Mouse (Mus musculus): ENCODE measurements at regions not wholly inside any gene's neighbourhood (a gene's known extent, or its start where the extent isn't known, plus 50 kb on each side); places are given as distances from the start of the nearest gene placed in this dataset.
A peak's percentile ranks its signal among the peaks of the same experiment; 100 is the strongest.

DNA sequence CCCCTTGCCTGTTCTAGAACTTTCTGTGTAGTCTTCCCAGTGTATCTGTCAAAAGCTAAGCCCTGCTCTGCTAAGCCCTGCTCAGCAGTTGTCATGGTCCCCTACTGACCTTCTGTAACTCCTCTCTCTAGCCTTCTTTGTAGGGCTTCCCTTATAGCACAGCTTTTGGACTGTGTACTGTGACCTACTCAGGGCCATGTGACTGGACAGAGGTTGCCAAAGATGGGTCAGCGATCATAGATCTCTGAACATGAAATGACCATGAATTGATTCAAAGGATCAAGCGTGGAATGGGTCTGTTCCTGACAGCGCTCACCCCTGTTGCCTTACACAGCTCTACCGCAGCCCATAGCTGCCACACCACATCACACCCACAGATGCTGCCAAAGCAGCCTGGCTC, 294.3 kb downstream of the Sox9 start:
- Histone ChIP-seq H3K4me1 (peaks cover 9% of the 10 kb centered on the region; the same call in 1 of the 2 replicates), H3K36me3 (no peaks in the 10 kb centered on the region), H3K4me2 (no peak overlapping the region), H3K27ac (replicated peaks) (no peak overlapping the region), H3K4me3 (replicated peaks) (no peak overlapping the region), H3K9ac (replicated peaks) (no peak overlapping the region), H3K9me3 (replicated peaks) (no peaks in the 10 kb centered on the region), H3K27me3 (replicated peaks) (no peaks in the 10 kb centered on the region)
- no peak for ATAC-seq (ENCODE audit: low FRiP score)
- WGBS = 95% methylated on average over 4 of the region's 4 CpGs

DNA sequence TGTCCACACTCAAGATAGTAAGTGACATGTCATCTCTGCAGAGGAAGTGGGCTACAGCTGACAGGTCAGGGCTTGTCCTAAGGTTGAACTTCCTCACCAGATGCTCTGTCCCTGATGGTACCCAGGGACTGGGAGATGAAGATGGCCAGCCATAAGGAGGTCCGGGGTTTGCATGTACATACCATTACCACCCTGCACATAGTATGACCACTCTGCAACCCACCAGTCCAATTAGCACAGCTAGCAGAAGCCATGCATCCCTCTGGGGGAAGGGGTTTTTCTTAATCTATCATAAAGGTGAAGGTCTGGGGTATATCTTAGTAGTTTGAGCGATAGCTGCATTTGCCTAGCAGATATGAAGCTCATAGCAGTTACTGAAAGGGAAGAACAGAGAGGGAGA, 298.3 kb downstream of the Sox9 start:
- Histone ChIP-seq H3K36me3 (no peaks in the 10 kb centered on the region), H3K27ac (replicated peaks) (no peak overlapping the region), H3K9me3 (replicated peaks) (no peaks in the 10 kb centered on the region), H3K9ac (replicated peaks) (no peak overlapping the region), H3K27me3 (replicated peaks) (no peaks in the 10 kb centered on the region), H3K4me1 (peaks cover 3% of the 10 kb centered on the region; the same call in 1 of the 2 replicates), H3K4me3 (replicated peaks) (no peak overlapping the region), H3K4me2 (no peak overlapping the region)
- no peak for ATAC-seq (ENCODE audit: low FRiP score)
- WGBS = 98% methylated on average over 2 of the region's 2 CpGs

DNA sequence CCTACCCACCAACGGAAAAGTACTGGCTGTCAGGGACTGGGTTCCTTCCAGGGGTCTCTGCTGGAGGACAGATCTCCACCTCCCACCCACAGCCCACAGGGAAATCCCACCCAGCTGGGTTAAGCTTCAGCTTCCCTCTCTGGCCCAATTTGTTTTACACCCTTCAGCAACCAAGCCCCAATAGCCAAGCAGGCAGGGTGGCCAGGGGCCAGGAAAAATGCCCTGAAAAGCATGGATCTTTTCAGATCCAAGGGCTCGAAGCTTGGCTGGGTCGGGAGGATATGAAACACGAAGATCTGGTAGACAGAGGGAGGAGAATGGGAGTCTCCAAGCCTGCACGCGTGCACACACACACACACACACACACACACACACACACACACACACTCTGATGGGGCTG, 302.4 kb downstream of the Sox9 start:
- H3K4me3 ChIP-seq (replicated peaks) = no peak overlapping the region
- peaks cover 7% of the 10 kb centered on the region; the same call in 1 of the 2 replicates for H3K4me1 ChIP-seq
- no peaks in the 10 kb centered on the region for H3K36me3 ChIP-seq
- H3K27ac ChIP-seq (replicated peaks) = no peak overlapping the region
- H3K9ac ChIP-seq (replicated peaks) = no peak overlapping the region
- WGBS = 79% methylated on average over 6 of the region's 6 CpGs
- no peaks in the 10 kb centered on the region for H3K9me3 ChIP-seq (replicated peaks)
- H3K4me2 ChIP-seq = no peak overlapping the region
- ATAC-seq (ENCODE audit: low FRiP score) = no peak
- H3K27me3 ChIP-seq (replicated peaks) = no peaks in the 10 kb centered on the region

DNA sequence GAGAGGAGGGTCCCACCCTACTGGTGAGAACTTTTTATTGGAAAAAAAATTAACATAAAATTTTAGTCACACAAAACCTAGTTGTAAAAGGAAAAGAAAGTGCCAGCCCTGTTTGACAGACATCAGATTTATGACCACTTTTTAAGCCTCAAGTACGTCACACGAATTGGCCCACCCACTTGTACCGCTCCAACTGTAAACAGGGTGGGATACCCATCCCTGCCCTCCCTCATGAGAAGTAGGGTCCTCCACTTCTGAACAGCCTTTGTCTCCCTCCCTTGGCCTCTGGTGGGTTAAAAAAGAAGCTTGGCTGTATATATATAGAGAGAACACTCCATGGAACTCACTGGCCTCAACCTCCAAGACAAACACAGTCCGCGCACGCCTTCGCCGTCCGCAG, 303.5 kb downstream of the Sox9 start:
- ATAC-seq (ENCODE audit: low FRiP score) = no peak
- H3K9ac ChIP-seq (replicated peaks) = no peak overlapping the region
- no peaks in the 10 kb centered on the region for H3K36me3 ChIP-seq
- no peaks in the 10 kb centered on the region for H3K27me3 ChIP-seq (replicated peaks)
- H3K27ac ChIP-seq (replicated peaks) = no peak overlapping the region
- H3K4me1 ChIP-seq = peaks cover 7% of the 10 kb centered on the region; the same call in 1 of the 2 replicates
- H3K4me2 ChIP-seq = no peak overlapping the region
- H3K9me3 ChIP-seq (replicated peaks) = no peaks in the 10 kb centered on the region
- 65% methylated on average over 9 of the region's 9 CpGs for WGBS
- no peak overlapping the region for H3K4me3 ChIP-seq (replicated peaks)

DNA sequence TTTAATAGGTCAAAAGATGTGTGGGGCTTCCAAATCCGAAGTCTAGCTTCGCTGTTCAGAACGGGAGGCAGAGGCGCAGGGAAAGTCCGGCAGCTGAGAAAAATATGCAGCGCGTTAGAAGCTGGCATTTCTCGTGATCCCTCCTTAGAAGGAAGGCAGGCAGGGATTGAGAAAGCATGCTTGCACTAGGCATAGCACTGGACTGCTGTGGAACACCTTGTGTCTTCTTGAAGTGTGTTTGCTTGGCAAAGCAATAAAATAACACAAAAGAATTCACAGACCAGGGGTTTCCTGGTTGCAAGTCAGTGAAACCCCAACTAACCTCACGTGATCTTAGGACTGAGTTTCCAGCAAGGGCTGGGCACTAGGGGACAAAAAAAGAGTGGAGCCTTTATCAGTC, 305.1 kb downstream of the Sox9 start:
- ATAC-seq (ENCODE audit: low FRiP score) = no peak
- Histone ChIP-seq H3K9ac (replicated peaks) (no peak overlapping the region), H3K4me2 (no peak overlapping the region), H3K4me3 (replicated peaks) (no peak overlapping the region), H3K4me1 (peaks cover 7% of the 10 kb centered on the region; the same call in 1 of the 2 replicates), H3K9me3 (replicated peaks) (no peaks in the 10 kb centered on the region), H3K27ac (replicated peaks) (0 out of 2 replicates have a peak overlapping the region, but pooled peaks have one; percentile 4), H3K36me3 (no peaks in the 10 kb centered on the region), H3K27me3 (replicated peaks) (no peaks in the 10 kb centered on the region)
- WGBS = 52% methylated on average over 9 of the region's 9 CpGs

DNA sequence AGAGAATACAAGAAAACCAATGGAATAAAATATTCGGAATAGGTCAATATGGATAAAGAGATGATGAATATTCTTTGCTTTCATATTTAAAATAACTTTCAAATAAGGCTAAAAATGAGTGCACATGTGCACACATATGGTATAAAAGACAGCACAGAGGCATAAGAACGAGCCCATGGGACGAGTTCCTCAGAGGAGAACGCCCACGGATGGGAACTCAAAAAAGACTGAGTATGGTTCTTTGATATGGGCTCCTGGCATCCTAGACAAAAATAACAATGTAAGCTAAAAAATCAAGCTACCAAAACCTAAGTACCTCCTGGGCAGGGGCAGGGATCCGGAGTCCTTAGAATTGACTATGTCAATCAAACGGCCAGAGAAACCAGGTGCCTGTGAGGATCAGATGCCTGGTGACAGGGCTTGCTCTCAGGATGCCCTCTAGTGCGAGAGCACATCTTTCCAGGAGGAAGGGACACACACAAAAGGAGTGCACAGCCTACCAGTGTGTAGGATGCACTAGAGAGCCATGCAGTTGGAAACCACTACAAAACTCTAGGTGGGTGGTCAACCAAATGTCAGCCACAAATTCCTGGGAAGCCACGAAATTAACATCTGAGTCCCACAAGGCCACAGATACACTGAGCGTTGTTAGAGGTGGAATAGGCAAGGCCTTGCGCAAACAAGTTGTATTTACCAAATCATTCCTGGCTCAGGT, 307.8 kb downstream of the Sox9 start:
- Histone ChIP-seq H3K4me2 (no peak overlapping the region), H3K36me3 (no peaks in the 10 kb centered on the region), H3K4me1 (peaks cover 14% of the 10 kb centered on the region; the same call in 1 of the 2 replicates), H3K27me3 (replicated peaks) (no peaks in the 10 kb centered on the region), H3K9me3 (replicated peaks) (no peaks in the 10 kb centered on the region), H3K9ac (replicated peaks) (no peak overlapping the region), H3K4me3 (replicated peaks) (no peak overlapping the region), H3K27ac (replicated peaks) (no peak overlapping the region)
- ATAC-seq (ENCODE audit: low FRiP score) = no peak
- 92% methylated on average over 11 of the region's 11 CpGs for WGBS

DNA sequence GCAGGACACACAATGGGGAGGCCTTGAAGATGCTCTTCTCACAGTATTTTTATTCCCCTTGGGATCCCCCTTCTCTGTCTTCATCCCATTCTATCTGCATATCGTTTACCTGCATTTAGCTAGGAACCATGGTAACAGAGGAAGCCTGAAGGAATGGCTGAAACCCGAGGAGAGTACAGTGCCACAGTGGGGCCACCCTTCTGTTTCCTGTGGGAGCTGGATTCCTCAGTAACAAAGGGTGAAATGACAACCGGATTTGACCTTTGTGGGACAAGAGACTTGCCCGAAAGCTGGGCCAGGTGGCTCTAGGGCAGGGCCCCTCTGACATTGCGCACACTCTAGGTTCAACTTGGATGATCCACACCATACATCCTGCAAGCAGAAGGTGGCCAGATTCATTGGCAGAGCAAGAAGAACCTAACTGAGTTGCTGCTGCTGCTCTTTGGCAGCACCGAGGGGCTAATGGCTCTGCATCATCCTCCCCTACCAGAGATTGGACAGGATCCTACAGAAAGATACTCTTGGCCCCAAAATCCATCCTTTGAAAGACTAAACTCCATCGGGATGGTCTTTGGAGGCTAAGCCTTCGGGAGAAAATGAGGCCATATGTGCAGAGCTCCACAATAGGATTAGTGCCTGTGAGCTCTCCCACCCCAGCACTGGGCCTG, 310.0 kb downstream of the Sox9 start:
- no peak overlapping the region for H3K4me2 ChIP-seq
- H3K36me3 ChIP-seq = no peaks in the 10 kb centered on the region
- whole genome bisulfite sequencing = 72% methylated on average over 8 of the region's 8 CpGs
- H3K9me3 ChIP-seq (replicated peaks) = no peaks in the 10 kb centered on the region
- ATAC-seq (ENCODE audit: low FRiP score) = no peak
- no peak overlapping the region for H3K4me3 ChIP-seq (replicated peaks)
- H3K27me3 ChIP-seq (replicated peaks) = no peaks in the 10 kb centered on the region
- H3K9ac ChIP-seq (replicated peaks) = no peak overlapping the region
- H3K4me1 ChIP-seq = peaks cover 23% of the 10 kb centered on the region
- no peak overlapping the region for H3K27ac ChIP-seq (replicated peaks)

- Histone ChIP-seq H3K9me3 (replicated peaks) (no peaks in the 10 kb centered on the region), H3K4me2 (no peak overlapping the region), H3K9ac (replicated peaks) (no peak overlapping the region), H3K27me3 (replicated peaks) (no peaks in the 10 kb centered on the region), H3K36me3 (no peaks in the 10 kb centered on the region), H3K4me3 (replicated peaks) (no peak overlapping the region), H3K4me1 (peaks cover 23% of the 10 kb centered on the region), H3K27ac (replicated peaks) (no peak overlapping the region)
- 88% methylated on average over 13 of the region's 13 CpGs for WGBS
- no peak for ATAC-seq (ENCODE audit: low FRiP score)
These were observed 311.9 kb downstream of the Sox9 start for GRCm38 (mm10) chr11:113093895-113094445.

GRCm38 (mm10) chr11:113095625-113096024, 313.6 kb downstream of the Sox9 start:
- WGBS = 83% methylated on average over 8 of the region's 8 CpGs
- Histone ChIP-seq H3K36me3 (no peaks in the 10 kb centered on the region), H3K4me3 (replicated peaks) (no peak overlapping the region), H3K4me1 (peaks cover 23% of the 10 kb centered on the region), H3K9me3 (replicated peaks) (no peaks in the 10 kb centered on the region), H3K4me2 (no peak overlapping the region), H3K27ac (replicated peaks) (no peak overlapping the region), H3K9ac (replicated peaks) (no peak overlapping the region), H3K27me3 (replicated peaks) (no peaks in the 10 kb centered on the region)
- no peak for ATAC-seq (ENCODE audit: low FRiP score)

DNA sequence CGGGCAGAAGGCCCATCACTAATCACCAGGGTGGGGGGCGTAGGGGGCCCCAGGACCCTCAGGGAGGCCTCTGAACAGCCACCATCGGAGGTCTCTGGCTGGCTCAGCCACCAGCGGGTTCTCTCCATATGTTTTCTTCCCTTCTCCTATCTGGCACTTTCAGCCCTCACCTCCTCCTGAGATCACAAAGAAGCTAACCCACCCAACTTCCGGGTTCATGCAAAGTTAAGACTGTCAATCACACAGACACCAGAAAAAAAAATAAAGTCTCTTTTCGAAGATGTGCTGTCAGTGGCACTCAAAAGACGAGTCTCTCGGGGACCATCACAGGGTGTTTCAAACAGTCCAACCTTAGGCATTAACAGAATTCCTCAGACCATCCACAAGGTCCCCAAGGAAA, 314.2 kb downstream of the Sox9 start:
- no peak overlapping the region for H3K9ac ChIP-seq (replicated peaks)
- H3K27ac ChIP-seq (replicated peaks) = no peak overlapping the region
- 53% methylated on average over 8 of the region's 8 CpGs for WGBS
- no peak overlapping the region for H3K4me2 ChIP-seq
- H3K9me3 ChIP-seq (replicated peaks) = no peaks in the 10 kb centered on the region
- H3K36me3 ChIP-seq = no peaks in the 10 kb centered on the region
- H3K4me1 ChIP-seq = peaks cover 29% of the 10 kb centered on the region
- ATAC-seq (ENCODE audit: low FRiP score) = no peak
- no peak overlapping the region for H3K4me3 ChIP-seq (replicated peaks)
- H3K27me3 ChIP-seq (replicated peaks) = no peaks in the 10 kb centered on the region

DNA sequence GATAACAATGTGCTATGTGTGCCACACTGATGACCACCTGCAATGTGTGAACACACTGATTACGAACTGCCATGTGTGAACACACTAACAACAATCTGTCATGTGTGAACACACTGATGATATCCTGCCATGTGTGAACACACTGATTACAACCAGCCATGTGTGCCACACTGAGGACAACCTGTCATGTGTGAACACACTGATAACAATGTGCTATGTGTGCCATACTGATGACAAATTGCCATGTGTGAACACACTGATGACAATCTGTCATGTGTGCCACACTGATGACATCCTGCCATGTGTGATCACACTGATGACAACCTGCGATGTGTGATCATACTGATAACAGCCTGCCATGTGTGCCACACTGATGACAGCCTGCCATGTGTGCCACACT, 316.3 kb downstream of the Sox9 start:
- Histone ChIP-seq H3K36me3 (no peaks in the 10 kb centered on the region), H3K9me3 (replicated peaks) (no peaks in the 10 kb centered on the region), H3K4me3 (replicated peaks) (no peak overlapping the region), H3K27me3 (replicated peaks) (no peaks in the 10 kb centered on the region), H3K9ac (replicated peaks) (no peak overlapping the region), H3K4me1 (peaks cover 32% of the 10 kb centered on the region), H3K27ac (replicated peaks) (no peak overlapping the region), H3K4me2 (no peak overlapping the region)
- ATAC-seq (ENCODE audit: low FRiP score) = no peak
- 94% methylated on average over 2 of the region's 2 CpGs for WGBS

GRCm38 (mm10) chr11:113100800-113101199, 318.8 kb downstream of the Sox9 start:
- no peaks in the 10 kb centered on the region for H3K27me3 ChIP-seq (replicated peaks)
- H3K9me3 ChIP-seq (replicated peaks) = no peaks in the 10 kb centered on the region
- 49% methylated on average over 9 of the region's 9 CpGs for whole genome bisulfite sequencing
- H3K27ac ChIP-seq (replicated peaks) = 0 out of 2 replicates have a peak overlapping the region, but pooled peaks have one; percentile 6
- ATAC-seq (ENCODE audit: low FRiP score) = no peak
- no peak overlapping the region for H3K4me3 ChIP-seq (replicated peaks)
- H3K9ac ChIP-seq (replicated peaks) = no peak overlapping the region
- peaks cover 39% of the 10 kb centered on the region for H3K4me1 ChIP-seq
- H3K36me3 ChIP-seq = no peaks in the 10 kb centered on the region
- no peak overlapping the region for H3K4me2 ChIP-seq
